Mouse (Mus musculus) megakaryocyte, embryonic 14.5 days (primary cell): ENCODE data around the gene 2010111I01Rik.

ENCODE experiments used
- FLI1 ChIP-seq: IDR thresholded peaks from 2 replicates; pipeline ENCODE4 v1.6.1; 2012; ENCODE audit warnings: low read length, inconsistent platforms, mixed read lengths
- GATA1 ChIP-seq: IDR thresholded peaks from 3 replicates; pipeline ENCODE4 v1.6.1; 2012; ENCODE audit warnings: mixed read lengths, low read length, inconsistent platforms, borderline replicate concordance

DNA sequence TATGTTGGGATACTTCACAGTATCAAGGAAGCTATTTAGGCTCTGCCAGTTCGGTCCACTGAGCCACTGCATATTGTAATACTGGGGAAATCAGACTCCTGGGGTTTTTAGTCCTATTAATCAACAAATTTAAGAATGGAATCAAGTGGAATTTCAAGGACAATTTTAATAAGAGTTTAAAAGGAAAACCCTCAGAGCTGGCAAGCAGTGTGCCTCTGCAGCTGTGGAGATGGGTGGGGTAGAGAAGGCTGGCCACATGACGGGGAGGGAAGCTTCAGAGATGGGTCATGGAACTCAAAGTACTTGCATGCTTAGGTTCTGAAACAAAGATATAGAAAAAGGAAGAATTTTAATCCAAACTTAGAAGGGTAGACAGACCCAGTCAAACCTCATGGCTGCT is 116.1 kb downstream of the 2010111I01Rik start:
- TF ChIP-seq FLI1 (no peak), GATA1 (no peak)
